Mouse (Mus musculus) kidney, adult 2 months (tissue): ENCODE measurements around the gene Megf11.

ENCODE experiments used
- CTCF ChIP-seq: fragments of 200-500 bp; conservative IDR thresholded peaks from 2 replicates; pipeline ENCODE4 v1.5.1; 2011; ENCODE audit warnings: low read depth, mild to moderate bottlenecking, control low read depth, low read length, moderate library complexity, mixed read lengths; ENCODE audit not compliant: insufficient read depth, insufficient read length
- POLR2A ChIP-seq: fragments of 200-500 bp; IDR thresholded peaks from one replicate; pipeline ENCODE4 v1.6.1; 2011; ENCODE audit warnings: low read depth, low read length, control low read depth

DNA sequence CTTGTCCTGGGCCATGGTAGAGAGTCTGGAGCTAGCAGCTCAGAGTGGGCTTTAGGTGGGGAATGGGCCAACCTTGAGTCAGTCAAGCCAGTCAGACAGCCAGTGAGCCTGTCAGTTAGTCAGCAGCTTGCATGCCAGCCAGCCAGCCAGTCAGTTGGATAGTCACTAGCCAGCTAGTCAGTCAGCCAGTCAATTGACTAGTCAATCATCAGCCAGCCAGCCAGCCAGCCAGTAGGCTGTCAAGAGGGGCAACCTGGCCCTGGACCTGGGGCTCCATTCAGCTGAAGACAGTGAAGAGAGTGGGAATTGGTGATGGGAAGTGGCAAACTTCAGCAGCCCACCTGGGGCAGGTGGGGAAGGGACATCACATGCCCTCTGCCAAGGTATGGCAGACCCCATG, 77.4 kb downstream of the Megf11 start:
- TF ChIP-seq POLR2A (no peak), CTCF (no peak)
